Mouse (Mus musculus): Measurements from ENCODE around the gene Cenph. TPM values are rescaled to one million over a fixed set of nuclear protein-coding genes. Genes with fewer than 3 reads are reported as not detected.
"Not testable (repeated sequence)": the region's sequence is repeated elsewhere in the genome, so short reads cannot be mapped to it uniquely, and the experiment has no call there.

Gene Cenph
- polyA plus RNA-seq (2015; fragmentation: Nextera tagmentation; extraction: Ambion mirVana): 40.2 and 40.7 TPM in 2 replicates

DNA sequence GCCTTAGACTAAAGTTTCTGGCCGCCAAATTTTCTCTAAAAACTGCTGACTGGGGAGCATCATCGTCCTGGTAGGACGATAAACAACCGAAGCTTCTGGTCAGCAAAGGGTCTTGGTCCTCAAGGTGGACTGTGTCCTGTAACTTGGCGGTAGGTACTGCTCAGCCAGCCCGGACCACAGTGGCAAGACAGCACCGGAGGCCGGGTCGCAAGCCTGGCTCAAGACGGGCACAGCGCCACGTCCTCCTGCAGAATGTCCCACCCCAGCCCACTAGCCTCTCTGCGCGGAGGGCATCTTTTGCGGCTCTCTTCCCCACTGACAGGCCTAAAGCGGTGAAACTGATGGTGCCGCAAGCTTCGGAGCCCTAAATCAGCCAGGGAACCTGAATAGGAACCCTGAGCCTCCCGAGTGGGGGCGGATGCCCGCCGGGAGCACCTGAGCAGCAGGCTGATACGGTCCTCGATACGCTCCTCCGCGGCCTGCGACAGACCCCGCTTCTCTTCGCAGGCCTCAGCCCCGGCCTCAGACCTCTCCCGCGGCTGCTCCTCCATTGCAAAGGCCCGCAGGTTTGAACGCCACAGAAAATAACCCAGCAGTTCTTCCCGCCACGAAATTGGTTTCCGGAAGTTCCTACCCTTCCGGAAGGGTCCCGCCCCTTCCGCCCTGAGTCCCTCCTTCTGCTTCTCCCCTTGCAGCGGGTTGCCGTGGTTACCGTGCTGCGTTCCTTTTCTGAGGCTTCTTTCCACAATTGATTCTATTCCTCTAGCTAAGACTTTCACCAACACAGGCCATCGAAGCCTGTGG is at the start of gene Cenph:
Gene Cenph (minus strand): TSS at position 648 of the 804 bp plus-strand sequence.
- Histone ChIP-seq H3K36me3 (peaks cover 36% of the 10 kb centered on the region), H3K9me3 (no peaks in the 10 kb centered on the region), H3K4me1 (peaks cover 20% of the 10 kb centered on the region), H3K27me3 (no peaks in the 10 kb centered on the region), H3K4me3 (peak within 1 kb of the TSS; percentile 90), H3K4me2 (replicated peaks) (peak within 1 kb of the TSS; percentile 96), H3K27ac (peak within 1 kb of the TSS; percentile 61; the same call in 1 of the 2 replicates), H3K9ac (peak within 1 kb of the TSS; percentile 84)
- peak; percentile 94 for ATAC-seq (ENCODE audit: low FRiP score, low read depth)
- WGBS: under 1% methylated on average over 46 of the region's 46 CpGs

GRCm38 (mm10) chr13:100824916-100825315 is 49.2 kb upstream of the Cenph start:
- no peak overlapping the region for H3K27ac ChIP-seq
- 90% methylated on average over 3 of the region's 3 CpGs for WGBS
- H3K36me3 ChIP-seq: peaks cover 74% of the 10 kb centered on the region

DNA sequence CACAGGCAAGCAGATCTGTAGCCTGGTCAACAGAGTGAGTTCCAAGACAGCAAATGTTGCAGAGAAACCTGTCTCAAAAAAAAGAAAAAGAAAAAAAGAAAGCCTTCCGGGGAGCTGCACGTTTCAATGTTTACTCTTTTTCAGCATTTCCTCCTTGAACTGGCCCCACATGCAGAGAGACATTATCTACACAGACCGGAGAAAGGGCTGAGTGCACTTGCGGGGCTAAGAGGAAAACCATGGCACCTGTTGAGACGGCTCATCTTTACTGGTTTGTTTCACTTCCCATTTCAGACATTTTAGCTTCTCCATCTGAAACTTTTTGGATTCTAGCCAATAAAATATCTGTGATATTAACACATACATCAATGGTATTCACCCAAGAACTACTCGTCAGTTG is 48.6 kb upstream of the Cenph start:
- no peak overlapping the region for H3K4me3 ChIP-seq
- 85% methylated on average over 6 of the region's 6 CpGs for WGBS
- no peaks in the 10 kb centered on the region for H3K4me1 ChIP-seq
- no peak overlapping the region for H3K27ac ChIP-seq
- H3K27me3 ChIP-seq: no peaks in the 10 kb centered on the region
- H3K9ac ChIP-seq: no peak overlapping the region
- H3K9me3 ChIP-seq: no peaks in the 10 kb centered on the region
- H3K4me2 ChIP-seq (replicated peaks): no peak overlapping the region
- ATAC-seq (ENCODE audit: low FRiP score, low read depth): no peak
- peaks cover 79% of the 10 kb centered on the region for H3K36me3 ChIP-seq

More at GRCm38 (mm10) chr13:100824916-100825315, 49.2 kb upstream of the Cenph start:
- Histone ChIP-seq H3K9ac (no peak overlapping the region), H3K4me1 (no peaks in the 10 kb centered on the region), H3K4me2 (replicated peaks) (no peak overlapping the region), H3K9me3 (no peaks in the 10 kb centered on the region), H3K27me3 (no peaks in the 10 kb centered on the region), H3K4me3 (no peak overlapping the region)
- no peak for ATAC-seq (ENCODE audit: low FRiP score, low read depth)

DNA sequence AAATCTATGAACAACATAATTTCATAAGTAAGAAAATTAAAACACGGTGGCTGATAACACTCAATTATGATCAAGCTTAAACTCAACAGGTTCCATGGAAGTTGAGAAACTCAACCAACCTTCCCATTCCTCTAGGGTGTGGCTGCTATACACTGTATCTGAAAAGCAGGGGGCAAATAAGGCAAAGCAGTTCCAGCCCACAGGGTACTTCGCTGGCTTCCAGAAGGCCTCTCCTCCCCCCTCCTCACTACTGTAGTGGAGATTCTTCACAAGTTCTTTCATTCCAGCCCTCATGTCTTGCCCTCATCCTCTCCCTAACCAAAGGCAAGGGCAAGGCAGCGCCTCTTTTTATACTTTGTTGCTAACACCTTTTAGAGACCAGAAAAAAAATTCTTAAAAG is 48.2 kb upstream of the Cenph start:
- H3K4me3 ChIP-seq: no peak overlapping the region
- no peaks in the 10 kb centered on the region for H3K4me1 ChIP-seq
- 93% methylated on average over 3 of the region's 3 CpGs for WGBS
- H3K27me3 ChIP-seq: no peaks in the 10 kb centered on the region
- no peak overlapping the region for H3K27ac ChIP-seq
- H3K36me3 ChIP-seq: peaks cover 83% of the 10 kb centered on the region
- H3K4me2 ChIP-seq (replicated peaks): no peak overlapping the region
- H3K9me3 ChIP-seq: no peaks in the 10 kb centered on the region
- no peak for ATAC-seq (ENCODE audit: low FRiP score, low read depth)
- H3K9ac ChIP-seq: no peak overlapping the region

DNA sequence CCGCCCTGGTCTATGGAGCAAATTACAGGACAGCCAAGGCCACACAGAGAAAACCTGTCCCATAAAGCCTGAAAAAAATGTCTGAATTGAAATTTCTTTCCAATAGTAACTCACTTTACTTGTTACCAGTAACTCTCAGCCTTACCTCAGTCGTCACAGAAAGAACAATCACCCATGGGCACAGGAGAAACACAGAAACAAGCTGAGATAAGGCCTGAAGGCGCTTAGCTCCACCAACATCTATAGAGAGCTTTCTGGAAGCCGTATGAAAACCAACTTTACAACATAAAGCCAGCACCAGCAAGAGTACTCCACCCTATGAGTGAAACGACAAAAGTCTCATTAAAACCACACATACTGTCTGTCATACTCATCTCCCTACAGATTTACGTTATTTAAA is 38.8 kb upstream of the Cenph start:
- H3K4me1 ChIP-seq: no peaks in the 10 kb centered on the region
- H3K9ac ChIP-seq: no peak overlapping the region
- no peak for ATAC-seq (ENCODE audit: low FRiP score, low read depth)
- H3K27ac ChIP-seq: no peak overlapping the region
- no peak overlapping the region for H3K4me3 ChIP-seq
- peaks cover 81% of the 10 kb centered on the region for H3K36me3 ChIP-seq
- WGBS: 90% methylated on average over 6 of the region's 6 CpGs
- H3K4me2 ChIP-seq (replicated peaks): no peak overlapping the region
- no peaks in the 10 kb centered on the region for H3K27me3 ChIP-seq
- H3K9me3 ChIP-seq: no peaks in the 10 kb centered on the region

GRCm38 (mm10) chr13:100805776-100806175 is 30.1 kb upstream of the Cenph start:
- peaks cover 78% of the 10 kb centered on the region for H3K36me3 ChIP-seq
- no peaks in the 10 kb centered on the region for H3K27me3 ChIP-seq
- WGBS: 93% methylated on average over 3 of the region's 3 CpGs
- no peak for ATAC-seq (ENCODE audit: low FRiP score, low read depth)
- H3K9ac ChIP-seq: no peak overlapping the region
- no peak overlapping the region for H3K4me3 ChIP-seq
- no peak overlapping the region for H3K4me2 ChIP-seq (replicated peaks)
- no peaks in the 10 kb centered on the region for H3K4me1 ChIP-seq
- H3K27ac ChIP-seq: no peak overlapping the region
- no peaks in the 10 kb centered on the region for H3K9me3 ChIP-seq

DNA sequence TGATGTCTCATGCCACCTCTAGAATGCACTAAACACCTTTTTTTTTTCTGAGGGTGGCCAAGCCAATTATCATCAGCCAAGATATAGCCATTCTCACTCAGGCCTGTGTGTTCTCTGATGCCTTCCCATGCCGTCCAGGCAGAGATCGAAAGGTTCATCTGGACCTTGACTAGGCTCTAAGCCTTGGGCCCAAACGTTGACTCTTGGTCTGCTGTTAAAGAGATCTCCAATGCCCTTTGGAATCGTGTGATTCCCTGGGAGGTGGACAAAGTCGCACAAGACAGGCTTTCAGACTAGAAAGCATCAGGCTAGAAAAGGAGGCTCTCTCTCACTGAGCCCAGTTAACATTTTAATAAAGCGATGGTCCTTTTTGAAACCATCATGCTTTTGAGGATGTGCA is 21.5 kb upstream of the Cenph start:
- H3K4me1 ChIP-seq: no peaks in the 10 kb centered on the region
- no peak for ATAC-seq (ENCODE audit: low FRiP score, low read depth)
- no peak overlapping the region for H3K9ac ChIP-seq
- no peak overlapping the region for H3K27ac ChIP-seq
- WGBS: 90% methylated on average over 6 of the region's 6 CpGs
- no peaks in the 10 kb centered on the region for H3K27me3 ChIP-seq
- H3K4me2 ChIP-seq (replicated peaks): no peak overlapping the region
- H3K36me3 ChIP-seq: peaks cover 20% of the 10 kb centered on the region
- H3K9me3 ChIP-seq: peaks cover 4% of the 10 kb centered on the region; the same call in 1 of the 2 replicates
- H3K4me3 ChIP-seq: no peak overlapping the region

DNA sequence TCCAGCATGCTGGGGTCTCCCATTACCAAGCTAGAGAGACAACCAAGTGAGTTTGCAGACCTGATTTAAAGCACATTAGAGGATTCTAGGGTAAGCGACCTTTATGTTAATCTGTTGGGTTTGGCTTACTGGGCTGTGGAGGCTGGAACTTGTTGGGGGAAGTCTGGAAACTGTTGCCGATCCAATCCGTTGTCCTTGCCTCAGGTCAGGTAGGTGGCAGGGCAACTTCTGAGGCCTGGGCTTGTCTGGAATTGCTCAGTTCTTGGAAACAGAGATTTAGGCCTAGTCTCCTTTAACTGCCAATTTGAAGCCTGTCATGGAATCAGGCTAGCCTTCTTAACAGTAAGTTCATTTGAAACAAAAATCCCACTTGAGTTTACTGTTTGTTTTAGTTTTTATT is 13.4 kb upstream of the Cenph start:
- WGBS: 83% methylated on average over 3 of the region's 3 CpGs
- Histone ChIP-seq H3K4me1 (peaks cover 15% of the 10 kb centered on the region), H3K9ac (no peak overlapping the region), H3K27me3 (no peaks in the 10 kb centered on the region), H3K9me3 (no peaks in the 10 kb centered on the region), H3K36me3 (0 out of 2 replicates have a peak, but pooled peaks cover under 1% of the 10 kb centered on the region), H3K4me2 (replicated peaks) (no peak overlapping the region), H3K4me3 (no peak overlapping the region), H3K27ac (no peak overlapping the region)
- no peak for ATAC-seq (ENCODE audit: low FRiP score, low read depth)

GRCm38 (mm10) chr13:100788057-100788456 is 12.4 kb upstream of the Cenph start:
- H3K9ac ChIP-seq; H3K27ac ChIP-seq; H3K27me3 ChIP-seq; H3K36me3 ChIP-seq; ATAC-seq (ENCODE audit: low FRiP score, low read depth); H3K4me3 ChIP-seq; H3K4me2 ChIP-seq (replicated peaks); H3K9me3 ChIP-seq: not testable (repeated sequence)
- WGBS: 92% methylated on average over 13 of the region's 14 CpGs
- peaks cover 22% of the 10 kb centered on the region for H3K4me1 ChIP-seq

GRCm38 (mm10) chr13:100787316-100788010 is 11.8 kb upstream of the Cenph start:
- H3K9me3 ChIP-seq: no peaks in the 10 kb centered on the region
- ATAC-seq (ENCODE audit: low FRiP score, low read depth): no peak
- WGBS: 62% methylated on average over 6 of the region's 6 CpGs
- H3K27ac ChIP-seq: no peak overlapping the region
- peaks cover 22% of the 10 kb centered on the region for H3K4me1 ChIP-seq
- H3K27me3 ChIP-seq: no peaks in the 10 kb centered on the region
- H3K4me3 ChIP-seq: no peak overlapping the region
- H3K4me2 ChIP-seq (replicated peaks): no peak overlapping the region
- H3K36me3 ChIP-seq: peaks cover 13% of the 10 kb centered on the region; the same call in 1 of the 2 replicates
- H3K9ac ChIP-seq: no peak overlapping the region

DNA sequence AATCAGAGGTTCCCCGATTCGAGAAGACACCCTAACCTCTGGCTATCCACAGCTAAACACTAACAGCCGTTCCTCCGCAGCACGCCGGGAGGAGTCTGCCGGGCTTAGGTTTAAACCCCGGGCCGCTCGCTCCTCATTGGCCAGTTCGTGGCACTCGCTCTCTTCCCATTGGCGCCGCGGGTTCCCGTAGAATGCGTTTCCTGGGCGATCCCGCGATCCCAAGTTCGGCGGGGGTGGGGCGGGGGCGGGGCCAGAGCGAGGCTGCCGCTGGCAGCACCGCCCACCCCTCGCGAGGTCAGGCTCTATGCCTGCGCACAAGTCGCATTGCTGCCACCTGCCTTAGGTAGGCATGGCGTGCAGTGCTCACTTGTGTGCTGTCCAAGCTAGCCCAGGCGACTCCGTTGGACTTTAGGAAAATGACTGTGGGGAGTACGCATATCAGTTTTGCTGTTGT is 10.7 kb upstream of the Cenph start, which contains the start of gene Ccnb1:
Gene Ccnb1 (minus strand): TSS at position 157 of the 454 bp plus-strand sequence.
- H3K4me2 ChIP-seq (replicated peaks): peak within 1 kb of the TSS; percentile 89
- no peaks in the 10 kb centered on the region for H3K27me3 ChIP-seq
- H3K4me1 ChIP-seq: peaks cover 22% of the 10 kb centered on the region
- H3K4me3 ChIP-seq: peak within 1 kb of the TSS; percentile 92
- H3K27ac ChIP-seq: peak within 1 kb of the TSS; percentile 48; the same call in 1 of the 2 replicates
- ATAC-seq (ENCODE audit: low FRiP score, low read depth): peak; percentile 100
- H3K36me3 ChIP-seq: peaks cover 23% of the 10 kb centered on the region
- peak within 1 kb of the TSS; percentile 83 for H3K9ac ChIP-seq
- H3K9me3 ChIP-seq: no peaks in the 10 kb centered on the region
- WGBS: under 1% methylated on average over 35 of the region's 35 CpGs

DNA sequence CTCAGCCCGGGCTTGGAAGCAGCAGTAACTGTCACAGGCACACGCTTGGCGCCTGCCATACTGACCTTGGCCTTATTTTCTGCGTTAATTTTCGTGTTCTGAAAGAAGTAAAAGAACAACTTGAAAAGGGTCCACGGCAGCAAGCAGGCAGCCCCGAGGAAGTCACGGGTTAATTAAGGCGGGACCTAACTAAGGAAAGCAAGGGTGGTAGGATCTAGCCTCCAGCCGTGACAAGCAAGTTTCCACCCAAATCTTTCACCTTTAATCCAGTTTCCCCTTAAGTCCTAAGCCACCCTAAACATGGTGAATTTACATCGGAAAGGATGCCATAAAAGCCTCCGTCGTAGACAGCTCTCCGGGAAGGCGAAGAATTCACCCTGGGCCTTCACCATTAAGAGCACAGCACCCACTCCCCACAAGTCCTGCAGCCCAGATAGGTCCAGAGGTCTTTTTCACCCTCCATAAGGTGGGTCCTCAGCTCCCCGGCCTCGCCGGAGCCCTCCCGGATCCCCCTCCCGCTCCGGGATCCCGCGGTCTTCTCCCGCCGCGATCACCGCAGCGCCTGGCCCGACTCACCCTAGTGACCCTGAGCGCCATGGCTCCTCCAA is 10.2 kb upstream of the Cenph start:
- peak overlapping the region; percentile 89 for H3K4me2 ChIP-seq (replicated peaks)
- H3K36me3 ChIP-seq: peaks cover 28% of the 10 kb centered on the region
- ATAC-seq (ENCODE audit: low FRiP score, low read depth): peak; percentile 38
- H3K4me3 ChIP-seq: peak overlapping the region; percentile 92
- H3K27me3 ChIP-seq: no peaks in the 10 kb centered on the region
- H3K27ac ChIP-seq: peak overlapping the region; percentile 48; the same call in 1 of the 2 replicates
- peaks cover 22% of the 10 kb centered on the region for H3K4me1 ChIP-seq
- H3K9me3 ChIP-seq: no peaks in the 10 kb centered on the region
- H3K9ac ChIP-seq: peak overlapping the region; percentile 83
- under 1% methylated on average over 30 of the region's 30 CpGs for WGBS
